Mouse (Mus musculus) kidney, adult 8-10 months (tissue): ENCODE results near the gene Gtpbp8.

ENCODE experiments used
- DNase-seq, 2 experiments: peaks; one replicate each; pipeline ENCODE4 v3.0.0; 2022

Gene Gtpbp8

GRCm38 (mm10) chr16:44687719-44688420 lies 58.3 kb downstream of the Gtpbp8 start:
- DNase-seq: no peak

- DNase-seq: no peak
These were observed 59.0 kb downstream of the Gtpbp8 start for GRCm38 (mm10) chr16:44686991-44687718.
